ENCODE assay signal across 8 mouse cellular contexts in the genomic region with DNA sequence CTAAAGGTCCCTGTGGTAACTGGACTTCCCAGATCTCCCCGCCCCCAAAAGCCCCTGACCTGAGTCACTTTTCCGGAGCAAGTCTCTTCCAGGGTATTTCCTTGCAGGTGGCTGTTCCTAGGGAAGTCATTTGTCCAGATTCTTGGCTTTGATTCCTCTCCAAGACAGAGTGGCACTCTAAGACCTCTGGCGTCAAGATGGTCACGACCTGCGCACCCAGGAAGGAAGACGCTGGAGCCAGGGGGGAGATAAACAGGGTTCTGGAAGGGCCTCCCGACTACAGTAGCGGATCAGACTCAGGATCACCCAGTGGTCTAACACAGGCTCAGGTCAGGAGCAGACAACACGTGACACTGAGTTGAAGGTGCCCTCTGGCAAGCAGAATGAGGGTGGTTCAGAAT. TPM values are rescaled to one million over a fixed set of nuclear protein-coding genes. Genes with fewer than 3 reads are reported as not detected.
A peak's percentile ranks its signal among the peaks of the same experiment; 100 is the strongest.
DNase-seq lines count a peak whose midpoint lies in the region; ATAC-seq lines count a peak whose summit lies in the region.

A gene (minus strand): TSS at position 335 of the 401 bp plus-strand sequence.

- peak within 1 kb of the TSS; percentile 77 for H3K9ac ChIP-seq in heart, embryonic 16.5 days (ENCODE audit: low read length)
- H3K9ac ChIP-seq in lung, embryonic 16.5 days (ENCODE audit: low read length) = peak within 1 kb of the TSS; percentile 76

- peak; percentile 72 to 84 for DNase-seq in kidney, postnatal 25 days
- DNase-seq in right cerebral cortex, adult 18-20 months = no peak
- DNase-seq in spleen, postnatal 36 days (ENCODE audit: low spot score in 2 of 2) = no peak

- peak within 1 kb of the TSS; percentile 83 for H3K27ac ChIP-seq in heart, embryonic 16.5 days (ENCODE audit: low read length)
- H3K27ac ChIP-seq in lung, embryonic 16.5 days (ENCODE audit: low read length) = peak within 1 kb of the TSS; percentile 84

- H3K36me3 ChIP-seq in erythroblast, embryonic 14.5 days (ENCODE audit: control insufficient read depth) = no peaks in the 10 kb centered on the region; the same call in 1 of the 2 replicates
- H3K36me3 ChIP-seq in heart, embryonic 16.5 days (ENCODE audit: control insufficient read depth, insufficient read depth) = no peaks in the 10 kb centered on the region
- H3K36me3 ChIP-seq in lung, embryonic 16.5 days (ENCODE audit: control insufficient read depth, insufficient read depth, low read length) = no peaks in the 10 kb centered on the region

- WGBS in heart, embryonic 16.5 days = 28% methylated on average over 9 of the region's 9 CpGs
- WGBS in lung, embryonic 16.5 days = 25% methylated on average over 9 of the region's 9 CpGs

- H3K9me3 ChIP-seq in erythroblast, embryonic 14.5 days (ENCODE audit: control insufficient read depth, low read length) = no peaks in the 10 kb centered on the region
- H3K9me3 ChIP-seq in heart, embryonic 16.5 days (replicated peaks; ENCODE audit: control insufficient read depth, low read length) = no peaks in the 10 kb centered on the region
- H3K9me3 ChIP-seq in lung, embryonic 16.5 days (ENCODE audit: control insufficient read depth, low read length) = no peaks in the 10 kb centered on the region

- peaks cover 27% of the 10 kb centered on the region for H3K4me1 ChIP-seq in erythroblast, embryonic 14.5 days (ENCODE audit: control insufficient read depth)
- H3K4me1 ChIP-seq in heart, embryonic 16.5 days (ENCODE audit: control insufficient read depth, insufficient read depth, low read length) = peaks cover 15% of the 10 kb centered on the region
- H3K4me1 ChIP-seq in lung, embryonic 16.5 days (replicated peaks; ENCODE audit: control insufficient read depth, insufficient read depth, low read length) = peaks cover 8% of the 10 kb centered on the region

- H3K4me3 ChIP-seq in erythroblast, embryonic 14.5 days (replicated peaks) = peak within 1 kb of the TSS; percentile 71
- H3K4me3 ChIP-seq in heart, embryonic 16.5 days (ENCODE audit: low read length) = peak within 1 kb of the TSS; percentile 66
- H3K4me3 ChIP-seq in lung, embryonic 16.5 days (ENCODE audit: low read length) = peak within 1 kb of the TSS; percentile 71

- H3K27me3 ChIP-seq in erythroblast, embryonic 14.5 days (ENCODE audit: control insufficient read depth) = no peaks in the 10 kb centered on the region
- no peaks in the 10 kb centered on the region for H3K27me3 ChIP-seq in heart, embryonic 16.5 days (ENCODE audit: control insufficient read depth, insufficient read depth, low read length)
- no peaks in the 10 kb centered on the region for H3K27me3 ChIP-seq in lung, embryonic 16.5 days (ENCODE audit: control insufficient read depth, insufficient read depth, low read depth, low read length)

- ATAC-seq in erythroblast, adult 5-6 weeks (replicated peaks; ENCODE audit: low FRiP score, poor library complexity, severe bottlenecking) = no peak
- ATAC-seq in common myeloid progenitor, adult 5-6 weeks (replicated peaks; ENCODE audit: low read depth, poor library complexity, severe bottlenecking) = no peak
- no peak for ATAC-seq in heart, embryonic 16.5 days (replicated peaks; ENCODE audit: extremely low read depth, insufficient read depth, low FRiP score)
- no peak for ATAC-seq in lung, embryonic 16.5 days (ENCODE audit: low read depth)

- H3K4me2 ChIP-seq in heart, embryonic 16.5 days (ENCODE audit: low read depth, low read length) = peak within 1 kb of the TSS; percentile 92
- H3K4me2 ChIP-seq in lung, embryonic 16.5 days (ENCODE audit: low read depth, low read length) = peak within 1 kb of the TSS; percentile 88

RNA-seq across cellular contexts. Expression of the gene that starts here (rescaled TPM):
- 0.30 and 0.59 TPM in 2 replicates for polyA plus RNA-seq in erythroblast, embryonic 14.5 days (2012)
- 0.42 TPM in 1 of 2 replicates, not detected in the other for total RNA-seq in erythroblast, adult 5-6 weeks (2015; ENCODE audit: low replicate concordance)
- 1.5 and 2.2 TPM in 2 replicates for total RNA-seq in erythroblast, adult 5-6 weeks (2017; ENCODE audit: low replicate concordance)
- 9.4 and 12.9 TPM in 2 replicates for total RNA-seq in common myeloid progenitor, adult 5-6 weeks (2017)
- polyA plus RNA-seq in heart, embryonic 16.5 days (2015; fragmentation: Nextera tagmentation; extraction: Ambion mirVana) = 15.9 and 17.3 TPM in 2 replicates
- polyA plus RNA-seq in lung, embryonic 16.5 days (2015; fragmentation: Nextera tagmentation; extraction: Ambion mirVana) = 22.1 and 27.0 TPM in 2 replicates

Comparison
In these comparisons a context has a peak if more than half of its experiments do, and no peak if none do; other contexts are left out.
1. RNA of the gene that starts here (polyA plus RNA-seq): 22.1 to 27.0 TPM in lung, embryonic 16.5 days and 15.9 to 17.3 TPM in heart, embryonic 16.5 days; 0.30 to 0.59 TPM in erythroblast, embryonic 14.5 days; every median in the first group is over 10 times any median in the second.
2. DNase-seq: peak in kidney, postnatal 25 days (2 of 2); none in right cerebral cortex, adult 18-20 months (single experiment) and spleen, postnatal 36 days (0 of 2).
3. Peak in every context shown above with its lines, with median percentiles within 50 percentile points of each other: H3K4me3 ChIP-seq.